Mouse (Mus musculus): ENCODE results near the gene BC048562. TPM values are rescaled to one million over a fixed set of nuclear protein-coding genes. Genes with fewer than 3 reads are reported as not detected.

Gene BC048562
- total and polyA plus RNA-seq, 3 experiments, result not detected

DNA sequence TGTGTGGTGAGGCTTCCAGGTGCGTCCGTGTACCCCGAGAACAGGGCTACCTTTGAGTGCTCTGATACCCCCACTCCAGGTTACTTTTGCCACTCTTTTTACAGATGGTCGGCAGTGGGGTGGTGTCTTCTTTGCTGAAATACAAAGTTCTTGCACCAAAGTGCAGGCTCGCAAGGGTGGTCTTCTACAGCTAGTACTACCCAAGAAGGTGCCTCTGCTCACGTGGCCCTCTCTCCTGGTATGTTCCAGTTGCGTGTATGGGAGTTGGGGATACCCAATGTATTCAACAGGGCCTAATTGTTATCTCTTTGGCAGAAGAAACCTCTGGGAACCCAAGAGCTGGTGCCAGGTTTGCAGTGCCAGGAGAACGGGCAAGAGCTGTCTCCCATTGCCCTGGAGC lies 57.0 kb downstream of the BC048562 start:
- Histone ChIP-seq H3K27me3 (replicated peaks) (no peaks in the 10 kb centered on the region), H3K4me1 (ENCODE audit: control insufficient read depth in 1 of 2, insufficient read depth in 2 of 2) (peaks cover 11 to 31% of the 10 kb centered on the region in 2 experiments), H3K4me3 (replicated peaks in 1 of 3; ENCODE audit: low read depth in 2 of 3, low read length in 2 of 3, poor library complexity in 1 of 3) (no peak overlapping the region), H3K9me3 (replicated peaks; ENCODE audit: low read length) (no peaks in the 10 kb centered on the region), H3K36me3 (replicated peaks in 1 of 2; ENCODE audit: control insufficient read depth in 1 of 2, insufficient read depth in 1 of 2, low read length in 1 of 2) (peaks cover 55 to 62% of the 10 kb centered on the region in 2 experiments), H3K4me2 (ENCODE audit: insufficient read depth, low read depth, poor library complexity, severe bottlenecking) (no peak overlapping the region), H3K79me2 (replicated peaks; ENCODE audit: control insufficient read depth, extremely low read depth, insufficient read depth, poor library complexity, severe bottlenecking) (peaks cover 24% of the 10 kb centered on the region), H3K27ac (ENCODE audit: insufficient read depth, low read depth) (no peak overlapping the region), H3K9ac (ENCODE audit: insufficient read depth, low read depth) (no peak overlapping the region)
- dilution Hi-C loops (cut with MboI; ENCODE audit: extremely low pct_ligation_motif_present, extremely low pct_unique_long_range_greater_than_20kb, low sequenced_read_pairs) (no loop called here), in situ Hi-C loops (cut with MboI; ENCODE audit: low pct_ligation_motif_present, low pct_unique_long_range_greater_than_20kb, low sequenced_read_pairs) (no loop called here)
- no peak for DNase-seq (ENCODE audit: extremely low read depth)
- no peak for TF ChIP-seq E2F4 (IDR thresholded peaks at IDR 0.05; ENCODE audit: insufficient replicate concordance, low read depth, low read length)
- TF ChIP-seq TBP (conservative IDR thresholded peaks at IDR 0.05; ENCODE audit: low read depth, low read length), result no peak
- TF ChIP-seq EP300 (IDR thresholded peaks at IDR 0.05; ENCODE audit: low read length), result no peak
- TF ChIP-seq JUN (IDR thresholded peaks at IDR 0.05; ENCODE audit: insufficient read depth, low read depth, low read length), result no peak

DNA sequence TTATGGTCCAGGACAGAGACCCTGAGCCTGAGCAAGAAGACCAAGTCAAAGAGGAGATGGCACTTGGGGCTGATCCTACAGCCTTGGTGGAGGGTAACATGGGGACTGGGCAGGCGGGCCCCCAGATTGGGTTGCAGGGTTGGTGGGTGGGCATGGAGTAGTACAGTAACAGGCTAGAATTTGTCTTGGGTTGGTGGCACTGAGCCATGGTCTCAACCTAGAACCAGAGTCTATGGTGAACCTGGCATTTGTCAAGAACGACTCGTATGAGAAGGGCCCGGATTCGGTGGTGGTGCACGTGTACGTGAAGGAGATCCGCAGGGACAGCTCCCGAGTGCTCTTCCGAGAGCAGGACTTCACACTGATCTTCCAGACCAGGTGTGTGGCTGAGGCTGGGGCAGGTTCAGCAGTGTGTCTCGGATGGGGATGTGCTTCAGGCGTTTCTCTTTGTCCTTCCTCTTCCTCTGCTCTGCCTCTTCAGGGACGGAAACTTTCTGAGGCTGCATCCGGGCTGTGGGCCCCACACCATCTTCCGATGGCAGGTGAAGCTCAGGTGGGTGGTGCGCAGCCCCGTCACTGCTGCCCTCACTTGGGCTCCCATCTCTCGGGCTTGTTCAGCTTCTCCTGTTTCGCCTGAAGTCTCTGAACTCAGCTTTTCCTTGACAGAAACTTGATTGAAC lies 58.0 kb downstream of the BC048562 start:
- DNase-seq (ENCODE audit: extremely low read depth), result no peak
- Histone ChIP-seq H3K4me1 (ENCODE audit: control insufficient read depth in 1 of 2, insufficient read depth in 2 of 2) (peaks cover 8 to 28% of the 10 kb centered on the region in 2 experiments), H3K9ac (ENCODE audit: insufficient read depth, low read depth) (no peak overlapping the region), H3K27ac (ENCODE audit: insufficient read depth, low read depth) (no peak overlapping the region), H3K9me3 (replicated peaks; ENCODE audit: low read length) (no peaks in the 10 kb centered on the region), H3K27me3 (replicated peaks) (no peaks in the 10 kb centered on the region), H3K4me2 (ENCODE audit: insufficient read depth, low read depth, poor library complexity, severe bottlenecking) (no peak overlapping the region), H3K4me3 (replicated peaks in 1 of 3; ENCODE audit: low read depth in 2 of 3, low read length in 2 of 3, poor library complexity in 1 of 3) (no peak overlapping the region), H3K79me2 (replicated peaks; ENCODE audit: control insufficient read depth, extremely low read depth, insufficient read depth, poor library complexity, severe bottlenecking) (peaks cover 24% of the 10 kb centered on the region), H3K36me3 (replicated peaks in 1 of 2; ENCODE audit: control insufficient read depth in 1 of 2, insufficient read depth in 1 of 2, low read length in 1 of 2) (peaks cover 65 to 72% of the 10 kb centered on the region in 2 experiments)
- no peak for TF ChIP-seq GABPA (IDR thresholded peaks at IDR 0.05; ENCODE audit: insufficient replicate concordance, low read depth, low read length)
- no peak for TF ChIP-seq HCFC1 (IDR thresholded peaks at IDR 0.05; ENCODE audit: low read depth, low read length)
- TF ChIP-seq MAFK (IDR thresholded peaks at IDR 0.05; ENCODE audit: insufficient replicate concordance, low read length), result no peak
- no peak for TF ChIP-seq KAT2A (IDR thresholded peaks at IDR 0.05; ENCODE audit: insufficient replicate concordance, low read length)
- in situ Hi-C loops (cut with MboI; ENCODE audit: low pct_ligation_motif_present, low pct_unique_long_range_greater_than_20kb, low sequenced_read_pairs), result no loop called here
- dilution Hi-C loops (cut with MboI; ENCODE audit: extremely low pct_ligation_motif_present, extremely low pct_unique_long_range_greater_than_20kb, low sequenced_read_pairs), result no loop called here

DNA sequence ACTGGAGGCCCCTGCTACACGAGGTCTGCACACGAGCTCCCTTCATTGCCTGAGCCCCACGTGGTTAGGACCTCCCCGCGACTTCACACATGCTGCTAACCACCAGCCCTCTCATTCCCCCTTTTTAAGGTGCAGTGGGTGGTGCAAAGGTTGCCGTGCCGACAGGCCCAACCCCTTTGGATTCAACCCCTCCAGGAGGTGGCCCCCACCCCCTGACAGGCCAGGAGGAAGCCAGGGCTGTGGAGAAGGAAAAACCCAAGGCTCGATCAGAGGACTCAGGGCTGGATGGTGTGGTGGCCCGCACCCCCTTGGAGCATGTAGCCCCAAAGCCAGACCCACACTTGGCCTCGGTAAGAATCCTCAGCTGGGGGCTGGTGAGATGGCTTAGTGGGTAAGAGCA lies 58.6 kb downstream of the BC048562 start:
- Histone ChIP-seq H3K9ac (ENCODE audit: insufficient read depth, low read depth) (no peak overlapping the region), H3K4me3 (replicated peaks in 1 of 3; ENCODE audit: low read depth in 2 of 3, low read length in 2 of 3, poor library complexity in 1 of 3) (no peak overlapping the region), H3K27ac (ENCODE audit: insufficient read depth, low read depth) (no peak overlapping the region), H3K9me3 (replicated peaks; ENCODE audit: low read length) (no peaks in the 10 kb centered on the region), H3K4me1 (ENCODE audit: control insufficient read depth in 1 of 2, insufficient read depth in 2 of 2) (peaks cover 5 to 21% of the 10 kb centered on the region in 2 experiments), H3K4me2 (ENCODE audit: insufficient read depth, low read depth, poor library complexity, severe bottlenecking) (no peak overlapping the region), H3K27me3 (replicated peaks) (no peaks in the 10 kb centered on the region), H3K36me3 (replicated peaks in 1 of 2; ENCODE audit: control insufficient read depth in 1 of 2, insufficient read depth in 1 of 2, low read length in 1 of 2) (peaks cover 71 to 78% of the 10 kb centered on the region in 2 experiments), H3K79me2 (replicated peaks; ENCODE audit: control insufficient read depth, extremely low read depth, insufficient read depth, poor library complexity, severe bottlenecking) (peaks cover 24% of the 10 kb centered on the region)
- in situ Hi-C loops (cut with MboI; ENCODE audit: low pct_ligation_motif_present, low pct_unique_long_range_greater_than_20kb, low sequenced_read_pairs) (no loop called here), dilution Hi-C loops (cut with MboI; ENCODE audit: extremely low pct_ligation_motif_present, extremely low pct_unique_long_range_greater_than_20kb, low sequenced_read_pairs) (no loop called here)
- no peak for TF ChIP-seq MYC (IDR thresholded peaks at IDR 0.05; ENCODE audit: low read depth, low read length)
- no peak for TF ChIP-seq MXI1 (IDR thresholded peaks at IDR 0.05; ENCODE audit: low read depth, low read length)
- TF ChIP-seq UBTF (IDR thresholded peaks at IDR 0.05; ENCODE audit: low read depth, low read length), result no peak
- TF ChIP-seq ZMIZ1 (IDR thresholded peaks at IDR 0.05; ENCODE audit: low read depth, low read length), result no peak
- no peak for TF ChIP-seq MAZ (IDR thresholded peaks at IDR 0.05; ENCODE audit: low read depth, low read length)
- TF ChIP-seq USF2 (conservative IDR thresholded peaks at IDR 0.05; ENCODE audit: low read depth, low read length), result no peak
- no peak for TF ChIP-seq ZNF384 (IDR thresholded peaks at IDR 0.05; ENCODE audit: low read depth, low read length)
- no peak for TF ChIP-seq ZKSCAN1 (IDR thresholded peaks at IDR 0.05; ENCODE audit: borderline replicate concordance, low read depth, low read length)
- no peak for TF ChIP-seq KAT2A (IDR thresholded peaks at IDR 0.05; ENCODE audit: insufficient replicate concordance, low read length)
- no peak for TF ChIP-seq BHLHE40 (IDR thresholded peaks at IDR 0.05; ENCODE audit: low read depth, low read length)
- TF ChIP-seq TCF12 (IDR thresholded peaks at IDR 0.05; ENCODE audit: low read depth, low read length), result no peak
- TF ChIP-seq GABPA (IDR thresholded peaks at IDR 0.05; ENCODE audit: insufficient replicate concordance, low read depth, low read length), result no peak
- no peak for TF ChIP-seq JUN (IDR thresholded peaks at IDR 0.05; ENCODE audit: insufficient read depth, low read depth, low read length)
- TF ChIP-seq ZC3H11A (IDR thresholded peaks at IDR 0.05; ENCODE audit: low read depth, low read length), result no peak
- TF ChIP-seq ETS1 (conservative IDR thresholded peaks at IDR 0.05; ENCODE audit: low read depth, low read length), result no peak
- DNase-seq (ENCODE audit: extremely low read depth), result no peak

All from CH12.LX (cell line).